Mouse (Mus musculus) liver, embryonic 14.5 days (tissue): ENCODE measurements at regions not wholly inside any gene's neighbourhood (a gene's known extent, or its start where the extent isn't known, plus 50 kb on each side); places are given as distances from the start of the nearest gene placed in this dataset.

Source experiments
- ATAC-seq: fragments of 200-750 bp; cut with Nextera tagmentation; 2 replicates; pipeline ENCODE4 v1.8.0; 2017; ENCODE audit warnings: moderate number of reproducible peaks, mild to moderate bottlenecking, moderate library complexity; ENCODE audit not compliant: insufficient read depth
- DNase-seq, 3 experiments: peaks; one replicate each; pipeline ENCODE4 v3.0.0-alpha.2; 2012 to 2013; ENCODE audit warnings: low read depth in 3 of 3, low spot score in 3 of 3
- H3K27ac ChIP-seq: fragments of 300-500 bp; sonication (generic); 2 replicates; pipeline ENCODE4 v1.5.1; 2014; ENCODE audit warnings: moderate library complexity, mild to moderate bottlenecking, control low read depth, inconsistent platforms
- H3K27me3 ChIP-seq: fragments of 300-500 bp; sonication (generic); 2 replicates; pipeline ENCODE4 v1.6.1; 2014; ENCODE audit warnings: mild to moderate bottlenecking, low read length, moderate library complexity; ENCODE audit not compliant: control insufficient read depth, insufficient read depth
- H3K36me3 ChIP-seq: fragments of 300-500 bp; sonication (generic); replicated peaks from 2 replicates; pipeline ENCODE4 v1.6.1; 2014; ENCODE audit warnings: low read depth; ENCODE audit not compliant: control insufficient read depth, insufficient read depth
- H3K4me1 ChIP-seq, 2 experiments: fragments of 200-500 bp in 1 of 2; fragments of 300-500 bp in 1 of 2; sonication (generic) in 1 of 2; replicated peaks; 2 replicates each; pipeline ENCODE4 v1.6.1; 2012 to 2014; ENCODE audit warnings: antibody characterized with exemption in 1 of 2, inconsistent platforms in 1 of 2, low read length in 1 of 2; ENCODE audit not compliant: control insufficient read depth in 2 of 2, insufficient read depth in 2 of 2
- H3K4me2 ChIP-seq: fragments of 300-500 bp; sonication (generic); 2 replicates; pipeline ENCODE4 v1.6.1; 2014; ENCODE audit warnings: low read depth, mild to moderate bottlenecking, control low read depth, moderate library complexity
- H3K4me3 ChIP-seq, 2 experiments: fragments of 200-500 bp in 1 of 2; fragments of 300-500 bp in 1 of 2; sonication (generic) in 1 of 2; 2 replicates each; pipeline ENCODE4 v1.5.1; 2012 to 2014; ENCODE audit warnings: low read depth in 2 of 2, low read length in 2 of 2, mild to moderate bottlenecking in 2 of 2, control low read depth in 1 of 2, inconsistent platforms in 1 of 2, moderate library complexity in 1 of 2; ENCODE audit not compliant: insufficient read depth in 1 of 2
- H3K9ac ChIP-seq: fragments of 300-500 bp; sonication (generic); replicated peaks from 2 replicates; pipeline ENCODE4 v1.6.1; 2014; ENCODE audit warnings: mild to moderate bottlenecking, control low read depth, moderate library complexity
- H3K9me3 ChIP-seq: fragments of 300-500 bp; sonication (generic); 2 replicates; pipeline ENCODE4 v1.6.1; 2016; ENCODE audit warnings: low read length, mixed read lengths; ENCODE audit not compliant: control insufficient read depth
- CTCF ChIP-seq: IDR thresholded peaks from 2 replicates; pipeline ENCODE4 v1.5.1; 2016; ENCODE audit warnings: antibody characterized with exemption, low read depth, control low read depth
- EP300 ChIP-seq: IDR thresholded peaks from 2 replicates; pipeline ENCODE4 v1.6.1; 2016; ENCODE audit warnings: antibody characterized with exemption, low read depth
- whole genome bisulfite sequencing: fragments of 180-500 bp; shearing (Covaris S2); extraction: QIAGEN DNeasy Blood & Tissue Kit; methylation state at CpG from one replicate; pipeline ENCODE4 v1.1.7; 2014; ENCODE audit not compliant: insufficient replicate concordance; 5-methylcytosine and 5-hydroxymethylcytosine counted together

GRCm38 (mm10) chr3:128337508-128337907 is 441.4 kb upstream of the Fam241a start:
- Histone ChIP-seq H3K9ac (no peak overlapping the region), H3K27ac (no peak overlapping the region), H3K27me3 (no peaks in the 10 kb centered on the region), H3K36me3 (no peaks in the 10 kb centered on the region), H3K4me3 (no peak overlapping the region), H3K4me1 (no peaks in the 10 kb centered on the region), H3K4me2 (no peak overlapping the region), H3K9me3 (no peaks in the 10 kb centered on the region)
- no peak for ATAC-seq
- TF ChIP-seq EP300: no peak
- TF ChIP-seq CTCF: no peak
- whole genome bisulfite sequencing: 38% methylated on average over 2 of the region's 2 CpGs
- DNase-seq: no peak

- WGBS: 14% methylated on average over 5 of the region's 5 CpGs
- no peak overlapping the region for H3K4me2 ChIP-seq
- H3K27me3 ChIP-seq: no peaks in the 10 kb centered on the region
- H3K9ac ChIP-seq: no peak overlapping the region
- H3K36me3 ChIP-seq: no peaks in the 10 kb centered on the region
- TF ChIP-seq EP300 (no peak), CTCF (peak; percentile 72)
- no peak overlapping the region for H3K27ac ChIP-seq
- no peak for ATAC-seq
- no peaks in the 10 kb centered on the region for H3K9me3 ChIP-seq
- H3K4me1 ChIP-seq: no peaks in the 10 kb centered on the region
- peak; percentile 20 to 30 (median 25) for DNase-seq
- H3K4me3 ChIP-seq: no peak overlapping the region
Observed at GRCm38 (mm10) chr3:128337031-128337430, 440.9 kb upstream of the Fam241a start.

GRCm38 (mm10) chr3:128327677-128328076 is 431.6 kb upstream of the Fam241a start:
- no peak overlapping the region for H3K4me3 ChIP-seq
- ATAC-seq (no peak), DNase-seq (no peak)
- no peaks in the 10 kb centered on the region for H3K9me3 ChIP-seq
- no peak overlapping the region for H3K27ac ChIP-seq
- TF ChIP-seq CTCF: no peak
- H3K4me2 ChIP-seq: no peak overlapping the region
- no peak overlapping the region for H3K9ac ChIP-seq
- no peaks in the 10 kb centered on the region for H3K27me3 ChIP-seq
- no peaks in the 10 kb centered on the region for H3K36me3 ChIP-seq
- 68% methylated on average over 5 of the region's 5 CpGs for WGBS
- no peaks in the 10 kb centered on the region for H3K4me1 ChIP-seq

GRCm38 (mm10) chr3:128301312-128301711 is 405.2 kb upstream of the Fam241a start:
- no peak for DNase-seq
- Histone ChIP-seq H3K4me2 (no peak overlapping the region), H3K9me3 (no peaks in the 10 kb centered on the region), H3K9ac (no peak overlapping the region), H3K27me3 (no peaks in the 10 kb centered on the region), H3K36me3 (no peaks in the 10 kb centered on the region), H3K4me3 (no peak overlapping the region), H3K4me1 (no peaks in the 10 kb centered on the region), H3K27ac (no peak overlapping the region)
- ATAC-seq: no peak
- 68% methylated on average over 4 of the region's 4 CpGs for WGBS
- TF ChIP-seq CTCF (no peak), EP300 (no peak)

GRCm38 (mm10) chr3:128298110-128298509 is 402.0 kb upstream of the Fam241a start:
- no peak for TF ChIP-seq EP300
- TF ChIP-seq CTCF: no peak

GRCm38 (mm10) chr3:128287846-128288245 is 391.7 kb upstream of the Fam241a start:
- no peaks in the 10 kb centered on the region for H3K4me1 ChIP-seq
- H3K4me2 ChIP-seq: no peak overlapping the region
- WGBS: 52% methylated on average over 4 of the region's 4 CpGs
- H3K4me3 ChIP-seq: no peak overlapping the region
- no peaks in the 10 kb centered on the region for H3K36me3 ChIP-seq
- no peaks in the 10 kb centered on the region for H3K9me3 ChIP-seq
- DNase-seq: no peak
- H3K27me3 ChIP-seq: no peaks in the 10 kb centered on the region
- TF ChIP-seq CTCF: no peak
- TF ChIP-seq EP300: no peak
- H3K27ac ChIP-seq: no peak overlapping the region
- no peak for ATAC-seq
- no peak overlapping the region for H3K9ac ChIP-seq

More at GRCm38 (mm10) chr3:128298110-128298509, 402.0 kb upstream of the Fam241a start:
- DNase-seq (no peak), ATAC-seq (no peak)
- Histone ChIP-seq H3K27ac (no peak overlapping the region), H3K4me1 (no peaks in the 10 kb centered on the region), H3K4me3 (no peak overlapping the region), H3K4me2 (no peak overlapping the region), H3K27me3 (no peaks in the 10 kb centered on the region), H3K9me3 (no peaks in the 10 kb centered on the region), H3K36me3 (no peaks in the 10 kb centered on the region), H3K9ac (no peak overlapping the region)
- WGBS: 48% methylated on average over 9 of the region's 9 CpGs
